Mouse (Mus musculus) myocyte (in vitro differentiated cells): Measurements from ENCODE around the gene Slc25a29. TPM values are rescaled to one million over a fixed set of nuclear protein-coding genes. Genes with fewer than 3 reads are reported as not detected.

ENCODE experiments used
- H3K27me3 ChIP-seq: one replicate; pipeline ENCODE4 v1.6.1; 2011; ENCODE audit not compliant: control insufficient read depth, insufficient read depth, insufficient read length
- H3K36me3 ChIP-seq: one replicate; pipeline ENCODE4 v1.6.1; 2011; ENCODE audit not compliant: control insufficient read depth, insufficient read depth
- H3K4me2 ChIP-seq: one replicate; pipeline ENCODE4 v1.6.1; 2011; ENCODE audit warnings: low read depth, control low read depth
- H3K4me3 ChIP-seq: one replicate; pipeline ENCODE4 v1.5.1; 2011; ENCODE audit warnings: mild to moderate bottlenecking, control low read depth, moderate library complexity
- H3K79me2 ChIP-seq: one replicate; pipeline ENCODE4 v1.6.1; 2011; ENCODE audit not compliant: control insufficient read depth, insufficient read depth
- H3ac ChIP-seq: one replicate; pipeline ENCODE4 v1.6.1; 2011; ENCODE audit not compliant: control insufficient read depth, insufficient read length
- CEBPB ChIP-seq: IDR thresholded peaks from 2 replicates; pipeline ENCODE4 v1.6.1; 2011; ENCODE audit warnings: mild to moderate bottlenecking, moderate library complexity; ENCODE audit not compliant: poor library complexity, insufficient read depth, severe bottlenecking
- E2F4 ChIP-seq: IDR thresholded peaks from one replicate; pipeline ENCODE4 v1.6.1; 2011; ENCODE audit warnings: mild to moderate bottlenecking, control low read depth, moderate library complexity; ENCODE audit not compliant: insufficient read depth
- MAX ChIP-seq: IDR thresholded peaks from one replicate; pipeline ENCODE4 v1.6.1; 2011; ENCODE audit warnings: low read depth, mild to moderate bottlenecking, control low read depth
- MYOD1 ChIP-seq, 3 experiments: IDR thresholded peaks; one replicate each; pipeline ENCODE4 v1.6.1; 2011; ENCODE audit warnings: control low read depth in 2 of 3, low read depth in 2 of 3, mild to moderate bottlenecking in 2 of 3, moderate library complexity in 1 of 3; ENCODE audit not compliant: insufficient read length in 2 of 3, control insufficient read depth in 1 of 3
- MYOG ChIP-seq, 3 experiments: IDR thresholded peaks; one replicate each; pipeline ENCODE4 v1.6.1; 2011; ENCODE audit warnings: control low read depth in 2 of 3, low read depth in 2 of 3, mild to moderate bottlenecking in 2 of 3; ENCODE audit not compliant: insufficient read length in 2 of 3, control insufficient read depth in 1 of 3, insufficient read depth in 1 of 3
- POLR2A ChIP-seq: IDR thresholded peaks from one replicate; pipeline ENCODE4 v1.6.1; 2011; ENCODE audit warnings: low read depth, mild to moderate bottlenecking, control low read depth, moderate library complexity; ENCODE audit not compliant: insufficient read length
- POLR2AphosphoS2 ChIP-seq: IDR thresholded peaks from one replicate; pipeline ENCODE4 v1.6.1; 2011; ENCODE audit warnings: low read depth, control low read depth; ENCODE audit not compliant: insufficient read length
- REST ChIP-seq: IDR thresholded peaks from one replicate; pipeline ENCODE4 v1.6.1; 2011; ENCODE audit warnings: mild to moderate bottlenecking, control low read depth, moderate library complexity; ENCODE audit not compliant: insufficient read depth, insufficient read length
- SRF ChIP-seq: IDR thresholded peaks from one replicate; pipeline ENCODE4 v1.6.1; 2011; ENCODE audit warnings: low read depth; ENCODE audit not compliant: control insufficient read depth, insufficient read length
- TCF12 ChIP-seq: IDR thresholded peaks from one replicate; pipeline ENCODE4 v1.6.1; 2011; ENCODE audit warnings: mild to moderate bottlenecking, control low read depth; ENCODE audit not compliant: poor library complexity, insufficient read depth, severe bottlenecking
- TCF3 ChIP-seq: IDR thresholded peaks from one replicate; pipeline ENCODE4 v1.6.1; 2011; ENCODE audit warnings: low read depth, control low read depth; ENCODE audit not compliant: insufficient read length
- USF1 ChIP-seq: IDR thresholded peaks from one replicate; pipeline ENCODE4 v1.6.1; 2011; ENCODE audit warnings: low read depth, mild to moderate bottlenecking, control low read depth, moderate library complexity
- polyA plus RNA-seq: library from polyadenylated mRNA; unstranded; fragments of >200 nt; fragmentation: generic; extraction: Trizol; gene quantifications from one replicate; pipeline ENCODE4 v1.2.1, GENCODE M21; 2012; ENCODE audit warnings: missing spikeins

Slc25a29 gene
- polyA plus RNA-seq, 1 experiment, result 20.9 TPM

- Histone ChIP-seq H3K4me2 (no peak overlapping the region), H3K79me2 (no peaks in the 10 kb centered on the region), H3K36me3 (no peaks in the 10 kb centered on the region), H3ac (no peak overlapping the region), H3K27me3 (no peaks in the 10 kb centered on the region), H3K4me3 (no peak overlapping the region)
- TF ChIP-seq SRF (no peak), POLR2AphosphoS2 (no peak), TCF12 (no peak), USF1 (no peak), E2F4 (no peak), MYOD1 (IDR thresholded peaks at IDR 0.05; ENCODE audit: control insufficient read depth in 1 of 3, insufficient read length in 2 of 3, low read depth in 2 of 3) (no peak), MAX (no peak), TCF3 (no peak), POLR2A (no peak), CEBPB (no peak), MYOG (IDR thresholded peaks at IDR 0.05; ENCODE audit: control insufficient read depth in 1 of 3, insufficient read depth in 1 of 3, insufficient read length in 2 of 3, low read depth in 2 of 3) (no peak), REST (no peak)
These were observed 6.0 kb downstream of the Slc25a29 start for GRCm38 (mm10) chr12:108829636-108830035.

GRCm38 (mm10) chr12:108827641-108828040 lies 8.0 kb downstream of the Slc25a29 start:
- no peak overlapping the region for H3ac ChIP-seq
- H3K27me3 ChIP-seq, result no peaks in the 10 kb centered on the region
- H3K36me3 ChIP-seq, result no peaks in the 10 kb centered on the region
- H3K4me2 ChIP-seq, result no peak overlapping the region
- no peak for TF ChIP-seq TCF12
- TF ChIP-seq MAX, result no peak
- TF ChIP-seq CEBPB, result no peak
- no peak for TF ChIP-seq MYOD1 (IDR thresholded peaks at IDR 0.05; ENCODE audit: control insufficient read depth in 1 of 3, insufficient read length in 2 of 3, low read depth in 2 of 3)
- no peak for TF ChIP-seq TCF3
- TF ChIP-seq USF1, result no peak
- TF ChIP-seq SRF, result no peak
- no peak for TF ChIP-seq REST
- H3K79me2 ChIP-seq, result no peaks in the 10 kb centered on the region
- H3K4me3 ChIP-seq, result no peak overlapping the region

- Histone ChIP-seq H3K27me3 (no peaks in the 10 kb centered on the region), H3K79me2 (no peaks in the 10 kb centered on the region), H3K4me2 (no peak overlapping the region), H3K36me3 (no peaks in the 10 kb centered on the region), H3ac (no peak overlapping the region), H3K4me3 (no peak overlapping the region)
- TF ChIP-seq MYOG (IDR thresholded peaks at IDR 0.05; ENCODE audit: control insufficient read depth in 1 of 3, insufficient read depth in 1 of 3, insufficient read length in 2 of 3, low read depth in 2 of 3), result peak in 1 of 3 experiments; percentile 1
- TF ChIP-seq POLR2AphosphoS2, result no peak
- TF ChIP-seq POLR2A, result no peak
These were observed 8.6 kb downstream of the Slc25a29 start for GRCm38 (mm10) chr12:108826958-108827535.

- H3K4me3 ChIP-seq, result no peak overlapping the region
- no peaks in the 10 kb centered on the region for H3K79me2 ChIP-seq
- no peak overlapping the region for H3K4me2 ChIP-seq
- H3K36me3 ChIP-seq, result no peaks in the 10 kb centered on the region
- no peaks in the 10 kb centered on the region for H3K27me3 ChIP-seq
- no peak overlapping the region for H3ac ChIP-seq
- TF ChIP-seq USF1 (no peak), POLR2AphosphoS2 (peak; percentile 22)
These were observed 9.3 kb downstream of the Slc25a29 start for GRCm38 (mm10) chr12:108826282-108826957.

- Histone ChIP-seq H3K36me3 (no peaks in the 10 kb centered on the region), H3K27me3 (no peaks in the 10 kb centered on the region), H3ac (no peak overlapping the region), H3K4me2 (no peak overlapping the region), H3K4me3 (no peak overlapping the region), H3K79me2 (no peaks in the 10 kb centered on the region)
- no peak for TF ChIP-seq TCF12
- TF ChIP-seq POLR2AphosphoS2, result no peak
- no peak for TF ChIP-seq MYOD1 (IDR thresholded peaks at IDR 0.05; ENCODE audit: control insufficient read depth in 1 of 3, insufficient read length in 2 of 3, low read depth in 2 of 3)
- no peak for TF ChIP-seq POLR2A
- TF ChIP-seq MAX, result no peak
- TF ChIP-seq CEBPB, result no peak
- no peak for TF ChIP-seq USF1
- no peak for TF ChIP-seq MYOG (IDR thresholded peaks at IDR 0.05; ENCODE audit: control insufficient read depth in 1 of 3, insufficient read depth in 1 of 3, insufficient read length in 2 of 3, low read depth in 2 of 3)
- no peak for TF ChIP-seq TCF3
- no peak for TF ChIP-seq E2F4
- no peak for TF ChIP-seq REST
- no peak for TF ChIP-seq SRF
These were observed 10.0 kb downstream of the Slc25a29 start for GRCm38 (mm10) chr12:108825561-108826224.
